Mouse (Mus musculus): ENCODE measurements around the gene Rph3al.

- TF ChIP-seq CTCF (IDR thresholded peaks at IDR 0.05; ENCODE audit: borderline replicate concordance, insufficient read depth, low read length) (no peak), POLR2A (IDR thresholded peaks at IDR 0.05; ENCODE audit: low read depth, low read length) (no peak)
Observed at GRCm38 (mm10) chr11:75785897-75786296, 152.3 kb downstream of the Rph3al start.

All from embryonic fibroblast, embryonic 13.5 days (primary cell).